Mouse (Mus musculus) thymus, postnatal 36 days (tissue): ENCODE data around the gene Szt2.

ENCODE experiments used
- DNase-seq, 2 experiments: peaks; one replicate each; pipeline ENCODE4 v3.0.0; 2022; ENCODE audit warnings: mixed read lengths in 2 of 2

Gene Szt2

GRCm38 (mm10) chr4:118356738-118357137, 52.3 kb downstream of the Szt2 start:
- no peak for DNase-seq

GRCm38 (mm10) chr4:118354289-118354688, 54.8 kb downstream of the Szt2 start:
- no peak for DNase-seq

GRCm38 (mm10) chr4:118353689-118354088, 55.4 kb downstream of the Szt2 start:
- no peak for DNase-seq

- no peak for DNase-seq
These were observed 57.2 kb downstream of the Szt2 start for GRCm38 (mm10) chr4:118351828-118352227.

- no peak for DNase-seq
These were observed 58.2 kb downstream of the Szt2 start for GRCm38 (mm10) chr4:118350864-118351263.

- no peak for DNase-seq
These were observed 61.4 kb downstream of the Szt2 start for GRCm38 (mm10) chr4:118347529-118348309.

GRCm38 (mm10) chr4:118341447-118341846, 67.6 kb downstream of the Szt2 start:
- no peak for DNase-seq

- DNase-seq: peak; percentile 67 to 68
These were observed 72.4 kb downstream of the Szt2 start for GRCm38 (mm10) chr4:118336658-118337057.

GRCm38 (mm10) chr4:118335991-118336390, 73.1 kb downstream of the Szt2 start:
- DNase-seq: no peak

GRCm38 (mm10) chr4:118331777-118332176, 77.3 kb downstream of the Szt2 start:
- DNase-seq: no peak

GRCm38 (mm10) chr4:118326476-118326875, 82.6 kb downstream of the Szt2 start:
- DNase-seq: no peak

- no peak for DNase-seq
These were observed 88.4 kb downstream of the Szt2 start for GRCm38 (mm10) chr4:118320636-118321035.

- no peak for DNase-seq
These were observed 89.2 kb downstream of the Szt2 start for GRCm38 (mm10) chr4:118319706-118320344.

GRCm38 (mm10) chr4:118316662-118317061, 92.4 kb downstream of the Szt2 start:
- no peak for DNase-seq

- no peak for DNase-seq
These were observed 93.8 kb downstream of the Szt2 start for GRCm38 (mm10) chr4:118315286-118315685.
